Mouse (Mus musculus) fat pad, adult 2 months (tissue): ENCODE results near the gene Acadl.

Experiments
- DNase-seq: peaks from one replicate; pipeline ENCODE4 v3.0.0-alpha.2; 2011; ENCODE audit warnings: low read depth, low spot score; ENCODE audit errors: extremely low read depth

Gene Acadl

DNA sequence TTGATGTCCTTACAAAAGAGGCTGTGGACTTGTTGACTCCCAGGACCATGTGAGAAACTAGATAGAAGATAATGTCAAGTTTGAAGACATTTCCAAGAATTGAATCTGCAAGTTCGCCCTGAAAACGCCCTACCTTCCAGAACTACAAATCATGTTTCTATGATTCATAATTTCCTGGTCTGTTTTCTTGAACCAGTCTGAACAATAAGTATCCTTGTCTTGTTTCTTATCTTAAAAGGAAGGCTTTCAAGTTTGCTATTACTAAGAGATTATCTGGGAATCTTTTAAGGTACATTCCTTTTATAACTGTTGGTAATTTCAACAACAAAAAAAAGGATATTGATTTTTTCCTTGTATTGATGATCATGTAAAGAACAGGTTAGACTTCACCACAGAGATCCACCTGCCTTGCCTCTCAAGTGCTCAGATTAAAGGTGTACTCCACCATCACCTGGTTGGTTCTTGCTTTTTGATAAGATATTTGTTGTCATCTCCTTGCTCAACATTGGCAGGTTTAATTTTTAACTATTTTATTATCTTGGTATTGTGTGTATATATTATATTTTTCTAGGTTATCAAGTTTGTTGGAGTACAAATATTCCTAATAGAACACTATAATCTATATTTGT is 70.1 kb downstream of the Acadl start:
- DNase-seq = no peak

DNA sequence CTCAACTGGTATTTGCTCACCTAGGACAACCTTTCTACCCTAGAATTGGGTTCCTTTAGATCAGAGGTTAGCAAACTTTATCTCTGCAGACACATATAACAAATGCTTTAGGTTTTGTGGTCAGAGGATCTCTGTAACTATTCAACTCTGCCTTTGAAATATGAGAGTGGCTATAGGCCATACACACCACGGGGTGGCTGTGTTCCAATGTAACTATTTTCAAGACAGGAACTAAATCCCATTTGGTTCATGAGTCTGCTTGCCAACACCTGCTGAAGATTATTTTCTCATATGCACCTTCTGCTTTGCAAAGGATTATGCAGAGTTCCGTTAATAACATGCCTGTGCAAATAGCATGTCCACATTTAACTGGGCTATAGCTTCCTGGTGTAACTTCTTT is 80.8 kb downstream of the Acadl start:
- no peak for DNase-seq

DNA sequence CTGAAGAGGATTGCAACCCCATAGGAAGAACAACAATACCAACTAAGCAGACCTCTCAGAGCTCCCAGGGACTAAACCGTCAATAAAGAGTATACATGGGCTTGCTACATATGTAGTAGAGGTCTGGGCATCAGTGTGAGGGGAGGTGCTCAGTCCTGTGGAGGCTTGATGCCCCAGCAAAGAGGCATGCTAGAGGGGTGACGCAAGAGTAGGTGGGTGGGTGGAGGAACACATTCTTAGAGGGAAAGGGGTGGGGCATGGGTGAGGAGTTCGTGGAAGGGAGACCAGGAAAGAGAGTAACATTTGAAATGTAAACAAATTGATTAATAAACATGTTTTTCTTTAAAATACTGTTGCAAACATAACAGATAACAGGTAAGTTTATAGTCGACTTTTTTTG is 82.0 kb downstream of the Acadl start:
- DNase-seq = no peak
